Mouse (Mus musculus): ENCODE data around the gene Pik3r6.

The Pik3r6 gene

GRCm38 (mm10) chr11:68586721-68587120, 83.9 kb downstream of the Pik3r6 start, which contains the start of gene Ccdc42:
TSS of gene Ccdc42 (plus strand) at chr11:68587021.
- DNase-seq = no peak

GRCm38 (mm10) chr11:68589055-68589809, 86.4 kb downstream of the Pik3r6 start:
- peak; percentile 59 for DNase-seq

- DNase-seq = no peak
Observed at GRCm38 (mm10) chr11:68591708-68592107, 88.9 kb downstream of the Pik3r6 start.

- no peak for DNase-seq
Observed at GRCm38 (mm10) chr11:68593247-68593646, 90.4 kb downstream of the Pik3r6 start.

GRCm38 (mm10) chr11:68597912-68598311, 95.1 kb downstream of the Pik3r6 start:
- no peak for DNase-seq

- peak; percentile 15 for DNase-seq
Observed at GRCm38 (mm10) chr11:68600551-68601021, 97.8 kb downstream of the Pik3r6 start.

- DNase-seq = no peak
Observed at GRCm38 (mm10) chr11:68601486-68601991, 98.7 kb downstream of the Pik3r6 start.

All from right cerebral cortex, postnatal 25 days (tissue).